Mouse (Mus musculus): ENCODE data around the gene Rps15.

DNA sequence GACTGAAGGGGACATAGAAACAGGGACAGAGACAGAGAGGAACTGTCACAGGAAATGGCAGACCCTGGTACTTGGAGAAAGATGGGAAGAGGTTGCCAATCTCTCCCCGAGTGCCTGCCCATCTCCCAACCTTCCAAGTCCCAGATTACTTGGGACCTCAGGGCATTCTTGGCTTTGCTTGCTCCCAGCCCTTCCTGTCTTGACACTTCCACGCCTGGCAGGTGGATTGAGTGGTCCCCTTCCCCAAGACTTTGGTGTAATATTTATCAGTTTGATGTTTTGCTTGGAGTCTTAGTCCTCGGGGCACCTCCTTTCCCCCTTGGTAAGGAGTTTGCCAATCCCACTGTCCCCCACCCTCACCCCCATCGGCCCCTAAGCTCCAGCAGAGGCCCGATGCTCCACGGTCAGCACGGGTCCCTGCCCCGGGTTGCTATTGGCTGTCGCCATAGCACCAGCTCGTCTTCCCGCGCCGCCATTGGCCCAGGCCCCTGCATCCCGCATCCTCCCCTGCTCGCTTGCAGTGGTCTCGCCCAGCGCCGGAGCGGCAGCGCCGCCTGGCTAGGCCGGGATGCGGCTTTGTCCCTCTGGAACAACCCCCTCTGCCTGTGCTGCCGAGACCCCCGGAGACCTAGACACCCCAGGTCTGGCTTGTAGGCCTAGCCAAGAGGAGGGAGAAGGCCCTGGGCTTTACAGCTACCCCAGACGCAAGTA, 6.5 kb downstream of the Rps15 start:
- TF ChIP-seq MYOD1 (IDR thresholded peaks at IDR 0.05; ENCODE audit: control insufficient read depth in 1 of 3, insufficient read length in 2 of 3, low read depth in 2 of 3) (no peak), TCF12 (IDR thresholded peaks at IDR 0.05; ENCODE audit: insufficient read depth, poor library complexity, severe bottlenecking) (no peak), POLR2A (IDR thresholded peaks at IDR 0.05; ENCODE audit: insufficient read length, low read depth) (no peak), MYOG (IDR thresholded peaks at IDR 0.05; ENCODE audit: control insufficient read depth in 1 of 3, insufficient read depth in 1 of 3, insufficient read length in 2 of 3, low read depth in 2 of 3) (no peak), POLR2AphosphoS2 (IDR thresholded peaks at IDR 0.05; ENCODE audit: insufficient read length, low read depth) (no peak), MAX (IDR thresholded peaks at IDR 0.05; ENCODE audit: low read depth) (no peak), USF1 (IDR thresholded peaks at IDR 0.05; ENCODE audit: low read depth) (no peak), SRF (IDR thresholded peaks at IDR 0.05; ENCODE audit: control insufficient read depth, insufficient read length, low read depth) (no peak)
